19 mouse cellular contexts compared by ENCODE assay signal in genomic region chr12:26399391-26399790, GRCm38 (mm10). TPM values are rescaled to one million over a fixed set of nuclear protein-coding genes. Genes with fewer than 3 reads are reported as not detected.
DNase-seq lines count a peak whose midpoint lies in the region; ATAC-seq lines count a peak whose summit lies in the region.
"Had no signal": no experiment of that assay in that cellular context is flagged by ENCODE, and none has a peak within 500 bp of the region (broad histone marks: within the 10 kb centered on the region; RNA-seq: fewer than 3 reads in every experiment).

No protein-coding gene starts in this region.

- peak; percentile 26 for DNase-seq in layer of hippocampus, adult 9-11 months
- DNase-seq in layer of hippocampus, adult 8-10 months (ENCODE audit: low spot score in 2 of 2): no peak
- DNase-seq in right cerebral cortex, adult 18-20 months: peak; percentile 70
- DNase-seq in right cerebral cortex, postnatal 25 days: no peak
- peak; percentile 50 for DNase-seq in telencephalon, adult 2 months (ENCODE audit: low read depth, low spot score)
- DNase-seq: adrenal gland, adult 2 months; adrenal gland, postnatal 14 days; cerebellum, adult 11-12 months; cerebellum, adult 8-10 months; cerebellum, postnatal 10 days; cerebellum, postnatal 36 days; embryo, embryonic 11 days; gastrocnemius, adult 2 months; gastrocnemius, postnatal 14 days; heart, adult 11 months had no signal

- no peak for ATAC-seq in megakaryocyte progenitor cell, adult 5-6 weeks (replicated peaks; ENCODE audit: poor library complexity)
- ATAC-seq: CD4-positive, CD25-positive, alpha-beta regulatory T cell, adult 4 months; forebrain, embryonic 15.5 days had no signal

RNA-seq across cellular contexts. Expression of gene Rnf144a, which starts 15.7 kb away (rescaled TPM):
- total RNA-seq in layer of hippocampus, adult 8-10 months (2022): 10 to 100 TPM; 20.4 to 28.1 (median 25.5) TPM
- 17.4 and 19.1 TPM in 2 replicates for total RNA-seq in megakaryocyte progenitor cell, adult 5-6 weeks (2015)
- 15.1 and 16.8 TPM in 2 replicates for total RNA-seq in megakaryocyte progenitor cell, adult 5-6 weeks (2017)
- total RNA-seq: MEL had no signal

RNA-seq across cellular contexts. Expression of gene Rsad2, which starts 56.9 kb away (rescaled TPM):
- total RNA-seq in layer of hippocampus, adult 8-10 months (2022): 1 to 10 TPM in 2 of 4 experiments, under 1 TPM in 2; 0.35 to 3.1 (median 0.83) TPM
- 0.96 and 1.3 TPM in 2 replicates for total RNA-seq in megakaryocyte progenitor cell, adult 5-6 weeks (2015)
- total RNA-seq in megakaryocyte progenitor cell, adult 5-6 weeks (2017): 0.87 and 1.0 TPM in 2 replicates

Comparison
In these comparisons a context has a peak if more than half of its experiments do, and no peak if none do; other contexts are left out.
1. DNase-seq: peak in layer of hippocampus, adult 9-11 months (single experiment), right cerebral cortex, adult 18-20 months (single experiment) and telencephalon, adult 2 months (single experiment); none in layer of hippocampus, adult 8-10 months (0 of 2) and right cerebral cortex, postnatal 25 days (single experiment).